Mouse (Mus musculus) liver, embryonic 13.5 days (tissue): ENCODE results near the gene Mgat5. TPM values are rescaled to one million over a fixed set of nuclear protein-coding genes. Genes with fewer than 3 reads are reported as not detected.

ENCODE experiments used
- ATAC-seq: fragments of 200-750 bp; cut with Nextera tagmentation; 2 replicates; pipeline ENCODE4 v1.8.0; 2017; ENCODE audit warnings: low read depth, mild to moderate bottlenecking, moderate number of reproducible peaks, moderate library complexity
- DNase-seq: peaks from one replicate; pipeline ENCODE4 v3.0.0; 2022
- H3K27ac ChIP-seq: fragments of 300-500 bp; sonication (generic); 2 replicates; pipeline ENCODE4 v1.5.1; 2015; ENCODE audit warnings: moderate library complexity, mild to moderate bottlenecking, inconsistent platforms
- H3K27me3 ChIP-seq: fragments of 300-500 bp; sonication (generic); 2 replicates; pipeline ENCODE4 v1.6.1; 2015; ENCODE audit warnings: mild to moderate bottlenecking, inconsistent platforms
- H3K36me3 ChIP-seq: fragments of 300-500 bp; sonication (generic); 2 replicates; pipeline ENCODE4 v1.6.1; 2015; ENCODE audit warnings: mild to moderate bottlenecking, inconsistent platforms
- H3K4me1 ChIP-seq: fragments of 300-500 bp; sonication (generic); replicated peaks from 2 replicates; pipeline ENCODE4 v1.6.1; 2015; ENCODE audit warnings: inconsistent platforms
- H3K4me2 ChIP-seq: fragments of 300-500 bp; sonication (generic); 2 replicates; pipeline ENCODE4 v1.6.1; 2015; ENCODE audit warnings: inconsistent platforms, mild to moderate bottlenecking, moderate library complexity
- H3K4me3 ChIP-seq: fragments of 300-500 bp; sonication (generic); replicated peaks from 2 replicates; pipeline ENCODE4 v1.5.1; 2015; ENCODE audit warnings: mild to moderate bottlenecking, inconsistent platforms
- H3K9ac ChIP-seq: fragments of 300-500 bp; sonication (generic); 2 replicates; pipeline ENCODE4 v1.6.1; 2015; ENCODE audit warnings: mild to moderate bottlenecking, inconsistent platforms
- H3K9me3 ChIP-seq: fragments of 300-500 bp; sonication (generic); replicated peaks from 2 replicates; pipeline ENCODE4 v1.6.1; 2016; ENCODE audit warnings: inconsistent platforms
- WGBS: fragments of 180-500 bp; shearing (Covaris S2); methylation state at CpG from one replicate; pipeline ENCODE4 v1.1.7; 2015; ENCODE audit not compliant: insufficient replicate concordance; 5-methylcytosine and 5-hydroxymethylcytosine counted together
- polyA plus RNA-seq: library from polyadenylated mRNA; unstranded; fragments of >200 nt; fragmentation: Nextera tagmentation; extraction: Ambion mirVana; gene quantifications from 2 replicates; pipeline ENCODE4 v1.2.1, GENCODE M21; 2015

Gene Mgat5
- polyA plus RNA-seq, 1 experiment from 2014 or later: 0.62 TPM

GRCm38 (mm10) chr1:127290879-127291278, 86.1 kb downstream of the Mgat5 start:
- no peak for ATAC-seq
- 72% methylated on average over 9 of the region's 9 CpGs for WGBS

GRCm38 (mm10) chr1:127291721-127292120, 86.9 kb downstream of the Mgat5 start:
- no peak overlapping the region for H3K4me2 ChIP-seq
- no peaks in the 10 kb centered on the region for H3K27me3 ChIP-seq
- H3K4me3 ChIP-seq: no peak overlapping the region
- H3K9ac ChIP-seq: no peak overlapping the region
- no peak overlapping the region for H3K27ac ChIP-seq
- no peaks in the 10 kb centered on the region for H3K36me3 ChIP-seq
- no peak for ATAC-seq
- H3K9me3 ChIP-seq: no peaks in the 10 kb centered on the region
- no peak for DNase-seq
- peaks cover 8% of the 10 kb centered on the region for H3K4me1 ChIP-seq

More at GRCm38 (mm10) chr1:127290879-127291278, 86.1 kb downstream of the Mgat5 start:
- no peak overlapping the region for H3K27ac ChIP-seq
- no peak overlapping the region for H3K4me3 ChIP-seq
- no peak for DNase-seq
- no peaks in the 10 kb centered on the region for H3K27me3 ChIP-seq
- no peak overlapping the region for H3K9ac ChIP-seq
- no peak overlapping the region for H3K4me2 ChIP-seq
- no peaks in the 10 kb centered on the region for H3K36me3 ChIP-seq
- no peaks in the 10 kb centered on the region for H3K9me3 ChIP-seq
- H3K4me1 ChIP-seq: peaks cover 8% of the 10 kb centered on the region

GRCm38 (mm10) chr1:127293286-127293685, 88.5 kb downstream of the Mgat5 start:
- Histone ChIP-seq H3K36me3 (no peaks in the 10 kb centered on the region), H3K9ac (no peak overlapping the region), H3K4me3 (no peak overlapping the region), H3K9me3 (no peaks in the 10 kb centered on the region), H3K4me2 (no peak overlapping the region), H3K4me1 (peaks cover 8% of the 10 kb centered on the region), H3K27me3 (no peaks in the 10 kb centered on the region), H3K27ac (no peak overlapping the region)
- no peak for DNase-seq
- ATAC-seq: no peak
- WGBS: 67% methylated on average over 5 of the region's 5 CpGs

- H3K4me1 ChIP-seq: peaks cover 9% of the 10 kb centered on the region
- no peak overlapping the region for H3K27ac ChIP-seq
- H3K36me3 ChIP-seq: no peaks in the 10 kb centered on the region
- H3K9me3 ChIP-seq: no peaks in the 10 kb centered on the region
- WGBS: 12% methylated on average over 3 of the region's 3 CpGs
- no peak overlapping the region for H3K4me3 ChIP-seq
- no peak overlapping the region for H3K9ac ChIP-seq
- ATAC-seq (no peak), DNase-seq (no peak)
- H3K27me3 ChIP-seq: no peaks in the 10 kb centered on the region
- H3K4me2 ChIP-seq: no peak overlapping the region
Observed at GRCm38 (mm10) chr1:127296815-127297214, 92.0 kb downstream of the Mgat5 start.

GRCm38 (mm10) chr1:127299774-127300173, 95.0 kb downstream of the Mgat5 start:
- H3K27ac ChIP-seq: no peak overlapping the region
- no peaks in the 10 kb centered on the region for H3K36me3 ChIP-seq
- H3K4me2 ChIP-seq: no peak overlapping the region
- peaks cover 22% of the 10 kb centered on the region for H3K4me1 ChIP-seq
- peak; percentile 9 for DNase-seq
- no peaks in the 10 kb centered on the region for H3K27me3 ChIP-seq
- no peaks in the 10 kb centered on the region for H3K9me3 ChIP-seq
- no peak overlapping the region for H3K4me3 ChIP-seq
- 54% methylated on average over 1 of the region's 1 CpGs for WGBS
- H3K9ac ChIP-seq: no peak overlapping the region
- peak; percentile 67 for ATAC-seq

- Histone ChIP-seq H3K27ac (no peak overlapping the region), H3K4me2 (no peak overlapping the region), H3K9me3 (no peaks in the 10 kb centered on the region), H3K36me3 (no peaks in the 10 kb centered on the region), H3K9ac (no peak overlapping the region), H3K4me3 (no peak overlapping the region), H3K27me3 (no peaks in the 10 kb centered on the region), H3K4me1 (peaks cover 22% of the 10 kb centered on the region)
- WGBS: 69% methylated on average over 6 of the region's 6 CpGs
- DNase-seq (no peak), ATAC-seq (no peak)
Observed at GRCm38 (mm10) chr1:127301038-127301437, 96.2 kb downstream of the Mgat5 start.

- Histone ChIP-seq H3K4me1 (peaks cover 22% of the 10 kb centered on the region), H3K4me2 (no peak overlapping the region), H3K9me3 (no peaks in the 10 kb centered on the region), H3K27me3 (no peaks in the 10 kb centered on the region), H3K9ac (no peak overlapping the region), H3K36me3 (no peaks in the 10 kb centered on the region), H3K4me3 (no peak overlapping the region), H3K27ac (no peak overlapping the region)
- 49% methylated on average over 2 of the region's 2 CpGs for WGBS
- no peak for ATAC-seq
- no peak for DNase-seq
Observed at GRCm38 (mm10) chr1:127302620-127303019, 97.8 kb downstream of the Mgat5 start.

- Histone ChIP-seq H3K36me3 (no peaks in the 10 kb centered on the region), H3K9me3 (no peaks in the 10 kb centered on the region), H3K27me3 (no peaks in the 10 kb centered on the region), H3K4me3 (no peak overlapping the region), H3K27ac (no peak overlapping the region), H3K4me1 (peaks cover 29% of the 10 kb centered on the region), H3K9ac (no peak overlapping the region), H3K4me2 (no peak overlapping the region)
- 62% methylated on average over 5 of the region's 5 CpGs for WGBS
- ATAC-seq (no peak), DNase-seq (no peak)
Observed at GRCm38 (mm10) chr1:127303791-127304190, 99.0 kb downstream of the Mgat5 start.

- ATAC-seq (no peak), DNase-seq (no peak)
- 46% methylated on average over 2 of the region's 2 CpGs for WGBS
Observed at GRCm38 (mm10) chr1:127304281-127304680, 99.5 kb downstream of the Mgat5 start.

GRCm38 (mm10) chr1:127305582-127305981, 100.8 kb downstream of the Mgat5 start:
- no peak overlapping the region for H3K27ac ChIP-seq
- no peaks in the 10 kb centered on the region for H3K27me3 ChIP-seq
- WGBS: 64% methylated on average over 2 of the region's 2 CpGs
- H3K4me2 ChIP-seq: no peak overlapping the region
- no peak for ATAC-seq
- no peaks in the 10 kb centered on the region for H3K36me3 ChIP-seq
- H3K4me1 ChIP-seq: peaks cover 34% of the 10 kb centered on the region
- DNase-seq: no peak
- H3K4me3 ChIP-seq: no peak overlapping the region
- no peak overlapping the region for H3K9ac ChIP-seq
- H3K9me3 ChIP-seq: no peaks in the 10 kb centered on the region

More at GRCm38 (mm10) chr1:127304281-127304680, 99.5 kb downstream of the Mgat5 start:
- no peaks in the 10 kb centered on the region for H3K36me3 ChIP-seq
- H3K4me3 ChIP-seq: no peak overlapping the region
- H3K4me2 ChIP-seq: no peak overlapping the region
- no peak overlapping the region for H3K9ac ChIP-seq
- no peak overlapping the region for H3K27ac ChIP-seq
- no peaks in the 10 kb centered on the region for H3K9me3 ChIP-seq
- H3K27me3 ChIP-seq: no peaks in the 10 kb centered on the region
- H3K4me1 ChIP-seq: peaks cover 31% of the 10 kb centered on the region

GRCm38 (mm10) chr1:127306024-127306771, 101.4 kb downstream of the Mgat5 start:
- Histone ChIP-seq H3K27ac (no peak overlapping the region), H3K4me2 (no peak overlapping the region), H3K4me3 (no peak overlapping the region), H3K36me3 (no peaks in the 10 kb centered on the region), H3K27me3 (no peaks in the 10 kb centered on the region), H3K9me3 (no peaks in the 10 kb centered on the region), H3K4me1 (peaks cover 37% of the 10 kb centered on the region), H3K9ac (no peak overlapping the region)
- 67% methylated on average over 20 of the region's 20 CpGs for WGBS
- no peak for ATAC-seq
- DNase-seq: no peak

- no peak overlapping the region for H3K9ac ChIP-seq
- DNase-seq: no peak
- no peaks in the 10 kb centered on the region for H3K27me3 ChIP-seq
- H3K27ac ChIP-seq: no peak overlapping the region
- 83% methylated on average over 4 of the region's 4 CpGs for WGBS
- H3K9me3 ChIP-seq: no peaks in the 10 kb centered on the region
- peaks cover 31% of the 10 kb centered on the region for H3K4me1 ChIP-seq
- ATAC-seq: no peak
- H3K4me3 ChIP-seq: no peak overlapping the region
- H3K36me3 ChIP-seq: no peaks in the 10 kb centered on the region
- H3K4me2 ChIP-seq: no peak overlapping the region
Observed at GRCm38 (mm10) chr1:127307361-127307760, 102.5 kb downstream of the Mgat5 start.
